ENCODE assay signal across 8 mouse cellular contexts in the genomic region with DNA sequence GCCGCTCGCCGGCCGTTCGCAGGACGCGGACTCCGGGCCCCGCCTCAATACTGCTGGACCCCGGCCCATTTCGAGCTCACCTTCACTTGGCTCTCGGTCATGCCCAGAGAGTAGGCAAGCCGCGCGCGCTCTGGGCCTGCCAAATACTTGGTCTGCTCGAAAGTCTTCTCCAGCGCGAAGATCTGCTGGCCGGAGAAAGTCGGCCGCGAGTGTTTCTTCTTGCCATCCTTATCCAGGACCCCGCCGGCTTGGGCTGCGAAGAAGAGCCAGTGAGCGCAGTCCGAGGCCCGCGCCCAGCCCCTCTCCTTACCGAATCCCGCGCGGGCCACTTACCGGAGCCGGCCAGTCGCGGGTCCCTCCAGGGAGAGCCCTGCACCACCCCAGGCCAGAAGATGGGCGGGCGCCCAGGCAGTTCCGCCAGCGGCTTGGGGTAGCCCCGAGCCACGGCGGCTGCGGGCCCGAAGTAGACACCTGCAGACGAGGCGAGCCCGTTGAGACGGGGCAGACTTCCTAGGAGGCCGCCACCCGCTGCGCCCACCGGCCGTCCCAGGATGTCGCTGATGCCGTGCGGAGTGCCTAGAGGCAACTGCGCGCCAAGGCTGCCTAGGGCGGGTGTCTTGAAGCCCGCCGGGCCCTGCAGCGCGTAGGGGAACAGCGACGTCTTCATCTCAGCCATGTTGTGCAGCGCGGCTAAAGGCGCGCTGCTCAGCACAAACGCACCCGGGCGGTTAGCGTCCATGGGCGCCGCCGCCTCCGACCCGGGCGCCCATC. TPM values are rescaled to one million over a fixed set of nuclear protein-coding genes. Genes with fewer than 3 reads are reported as not detected.
DNase-seq lines count a peak whose midpoint lies in the region; ATAC-seq lines count a peak whose summit lies in the region.

No protein-coding gene starts in this region.

- peak overlapping the region; percentile 54 for H3K9ac ChIP-seq in hindbrain, embryonic 11.5 days (ENCODE audit: low read depth, low read length)

- peak overlapping the region; percentile 47 for H3K4me3 ChIP-seq in hindbrain, embryonic 11.5 days (ENCODE audit: low read depth, low read length)

- peak; percentile 40 for ATAC-seq in hindbrain, embryonic 11.5 days (ENCODE audit: low FRiP score)

- WGBS in hindbrain, embryonic 11.5 days = under 1% methylated on average over 82 of the region's 82 CpGs

- no peaks in the 10 kb centered on the region for H3K36me3 ChIP-seq in hindbrain, embryonic 11.5 days (ENCODE audit: control insufficient read depth, insufficient read depth, low read length)

- H3K4me1 ChIP-seq in hindbrain, embryonic 11.5 days (replicated peaks; ENCODE audit: control insufficient read depth, insufficient read depth, low read length) = peaks cover 9% of the 10 kb centered on the region; the same call in 1 of the 2 replicates

- peak overlapping the region; percentile 74 for H3K27ac ChIP-seq in hindbrain, embryonic 11.5 days (ENCODE audit: low read depth, low read length)

- no peaks in the 10 kb centered on the region for H3K9me3 ChIP-seq in hindbrain, embryonic 11.5 days (ENCODE audit: control insufficient read depth, low read length)

- peak; percentile 40 to 45 for DNase-seq in cerebellum, postnatal 25 days
- DNase-seq in cerebellum, adult 11-12 months = no peak
- peak; percentile 27 for DNase-seq in thymus, postnatal 4 days
- DNase-seq in thymus, postnatal 25 days = no peak
- peak; percentile 66 for DNase-seq in hindbrain, embryonic 11.5 days (ENCODE audit: low spot score)
- peak; percentile 4 for DNase-seq in lung, postnatal 14 days
- no peak for DNase-seq in frontal cortex, adult 2 months (ENCODE audit: extremely low spot score in 1 of 2, low spot score in 1 of 2)
- DNase-seq in natural killer cell, adult 2 months (ENCODE audit: low spot score in 2 of 2) = no peak

- H3K4me2 ChIP-seq in hindbrain, embryonic 11.5 days (replicated peaks; ENCODE audit: low read depth, low read length) = peak overlapping the region; percentile 74

- H3K27me3 ChIP-seq in hindbrain, embryonic 11.5 days (ENCODE audit: control insufficient read depth, insufficient read depth, low read length) = peaks cover 99% of the 10 kb centered on the region

RNA-seq across cellular contexts. Expression of a gene that starts 0.6 kb away (rescaled TPM):
- 21.1 and 21.5 TPM in 2 replicates for polyA plus RNA-seq in hindbrain, embryonic 11.5 days (2014; fragmentation: Nextera tagmentation; extraction: Ambion mirVana)
- 9.2 and 11.4 TPM in 2 replicates for polyA plus RNA-seq in frontal cortex, adult 2 months (2012; rRNA removed)

Comparison
In these comparisons a context has a peak if more than half of its experiments do, and no peak if none do; other contexts are left out.
1. DNase-seq: peak in cerebellum, postnatal 25 days (2 of 2), thymus, postnatal 4 days (single experiment), hindbrain, embryonic 11.5 days (single experiment) and lung, postnatal 14 days (single experiment); none in cerebellum, adult 11-12 months (single experiment), thymus, postnatal 25 days (single experiment), frontal cortex, adult 2 months (0 of 2) and natural killer cell, adult 2 months (0 of 2).